Mouse (Mus musculus): Measurements from ENCODE around the gene Myh3.

The Myh3 gene

GRCm38 (mm10) chr11:67078000-67078399, at the start of gene Myh3:
Gene Myh3 (plus strand): TSS chr11:67078300.
- in situ Hi-C loops (cut with MseI, MboI), result no loop called here

GRCm38 (mm10) chr11:67030904-67031602, 47.0 kb upstream of the Myh3 start:
- in situ Hi-C loops (cut with MseI, MboI), result loop anchor here in 1 of 2 experiments (5.0 kb wide), 1 partner anchor 51 kb away; no protein-coding TSS in a partner anchor

- in situ Hi-C loops (cut with MseI, MboI), result loop anchor here in 1 of 2 experiments (5.0 kb wide), 1 partner anchor 51 kb away; no protein-coding TSS in a partner anchor
Measured at GRCm38 (mm10) chr11:67031603-67031915, 46.5 kb upstream of the Myh3 start.

- in situ Hi-C loops (cut with MseI, MboI), result loop anchor here in 1 of 2 experiments (5.0 kb wide), 1 partner anchor 47 kb away; no protein-coding TSS in a partner anchor
Measured at GRCm38 (mm10) chr11:67034775-67035485, 43.2 kb upstream of the Myh3 start.

GRCm38 (mm10) chr11:67036229-67036628, 41.9 kb upstream of the Myh3 start:
- in situ Hi-C loops (cut with MseI, MboI), result no loop called here

GRCm38 (mm10) chr11:67036892-67037291, 41.2 kb upstream of the Myh3 start:
- in situ Hi-C loops (cut with MseI, MboI), result no loop called here

- in situ Hi-C loops (cut with MseI, MboI), result no loop called here
Measured at GRCm38 (mm10) chr11:67039799-67040198, 38.3 kb upstream of the Myh3 start.

- in situ Hi-C loops (cut with MseI, MboI), result no loop called here
Measured at GRCm38 (mm10) chr11:67040483-67040882, 37.6 kb upstream of the Myh3 start.

- in situ Hi-C loops (cut with MseI, MboI), result no loop called here
Measured at GRCm38 (mm10) chr11:67043007-67043406, 35.1 kb upstream of the Myh3 start.

GRCm38 (mm10) chr11:67044959-67045358, 33.1 kb upstream of the Myh3 start:
- in situ Hi-C loops (cut with MseI, MboI), result no loop called here

- in situ Hi-C loops (cut with MseI, MboI), result no loop called here
Measured at GRCm38 (mm10) chr11:67047199-67047598, 30.9 kb upstream of the Myh3 start.

- in situ Hi-C loops (cut with MseI, MboI), result no loop called here
Measured at GRCm38 (mm10) chr11:67048496-67048895, 29.6 kb upstream of the Myh3 start.

GRCm38 (mm10) chr11:67049256-67049655, 28.8 kb upstream of the Myh3 start:
- in situ Hi-C loops (cut with MseI, MboI), result no loop called here

- in situ Hi-C loops (cut with MseI, MboI), result no loop called here
Measured at GRCm38 (mm10) chr11:67051676-67052320, 26.3 kb upstream of the Myh3 start.

- in situ Hi-C loops (cut with MseI, MboI), result no loop called here
Measured at GRCm38 (mm10) chr11:67052321-67052952, 25.7 kb upstream of the Myh3 start, which contains the start of the genes Adprm and Sco1. Gene Adprm (minus strand): TSS chr11:67052594. Gene Sco1 (plus strand): TSS chr11:67052670.

- in situ Hi-C loops (cut with MseI, MboI), result no loop called here
Measured at GRCm38 (mm10) chr11:67054754-67055365, 23.2 kb upstream of the Myh3 start.

- in situ Hi-C loops (cut with MseI, MboI), result no loop called here
Measured at GRCm38 (mm10) chr11:67061311-67061710, 16.8 kb upstream of the Myh3 start.

GRCm38 (mm10) chr11:67062726-67063125, 15.4 kb upstream of the Myh3 start:
- in situ Hi-C loops (cut with MseI, MboI), result no loop called here

- in situ Hi-C loops (cut with MseI, MboI), result no loop called here
Measured at GRCm38 (mm10) chr11:67067741-67068140, 10.4 kb upstream of the Myh3 start.

- in situ Hi-C loops (cut with MseI, MboI), result no loop called here
Measured at GRCm38 (mm10) chr11:67072615-67073130, 5.4 kb upstream of the Myh3 start.

GRCm38 (mm10) chr11:67075036-67075435, 3.1 kb upstream of the Myh3 start:
- in situ Hi-C loops (cut with MseI, MboI), result no loop called here

Measured in mouse trophoblast stem cell (cell line).